Comparison of ENCODE assay signal across 21 mouse cellular contexts in the genomic region with DNA sequence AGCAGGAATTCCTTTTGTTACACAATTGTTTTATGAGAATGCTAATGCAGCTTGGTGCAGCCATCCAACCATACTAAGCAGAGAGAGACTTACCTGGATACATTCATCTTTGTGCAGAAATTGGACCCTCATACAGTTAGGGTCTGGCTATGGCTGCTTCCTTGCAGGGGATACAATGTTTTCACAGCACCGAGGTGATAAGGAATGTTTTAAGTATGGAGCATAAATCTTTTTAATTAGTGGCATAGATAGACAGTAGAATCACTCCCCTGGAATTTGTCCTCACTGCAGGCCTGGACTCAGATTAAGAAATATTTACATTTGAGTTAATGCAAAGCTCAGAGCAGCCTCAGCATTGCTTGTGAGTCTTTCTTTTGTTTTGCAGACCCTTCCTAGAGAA.
"Had no signal": no experiment of that assay in that cellular context is flagged by ENCODE, and none has a peak within 500 bp of the region (broad histone marks: within the 10 kb centered on the region; RNA-seq: fewer than 3 reads in every experiment).

No protein-coding gene starts in this region.

- H3K9me3 ChIP-seq: heart, embryonic 10.5 days; heart, embryonic 12.5 days; hindbrain, embryonic 13.5 days; hindbrain, embryonic 15.5 days; limb, embryonic 13.5 days; limb, embryonic 15.5 days; liver, embryonic 12.5 days had no signal

- H3K36me3 ChIP-seq: heart, embryonic 10.5 days; heart, embryonic 12.5 days; hindbrain, embryonic 13.5 days; hindbrain, embryonic 15.5 days; limb, embryonic 13.5 days; limb, embryonic 15.5 days; liver, embryonic 12.5 days had no signal

- H3K27ac ChIP-seq: heart, embryonic 10.5 days; hindbrain, embryonic 13.5 days; hindbrain, embryonic 15.5 days; hindbrain, postnatal 0 days; limb, embryonic 13.5 days; limb, embryonic 15.5 days; liver, embryonic 12.5 days; liver, embryonic 14.5 days had no signal

- H3K27me3 ChIP-seq: heart, embryonic 12.5 days; hindbrain, embryonic 13.5 days; hindbrain, embryonic 15.5 days; limb, embryonic 13.5 days; limb, embryonic 15.5 days; liver, embryonic 12.5 days had no signal

- ATAC-seq: hindbrain, postnatal 0 days; intestine, embryonic 16.5 days; liver, embryonic 12.5 days had no signal

- H3K4me1 ChIP-seq: heart, embryonic 10.5 days; heart, embryonic 12.5 days; hindbrain, embryonic 13.5 days; hindbrain, embryonic 15.5 days; limb, embryonic 13.5 days; limb, embryonic 15.5 days; liver, embryonic 12.5 days had no signal

- H3K4me3 ChIP-seq: heart, embryonic 10.5 days; heart, embryonic 12.5 days; hindbrain, embryonic 13.5 days; hindbrain, embryonic 15.5 days; limb, embryonic 13.5 days; limb, embryonic 15.5 days; liver, embryonic 12.5 days had no signal

- DNase-seq: gastrocnemius, postnatal 14 days; gastrocnemius, postnatal 36 days; heart, adult 18-20 months; heart, postnatal 10 days; kidney, adult 18-20 months; kidney, adult 8-10 months; kidney, postnatal 14 days; kidney, postnatal 36 days; layer of hippocampus, adult 9-11 months; layer of hippocampus, postnatal 36 days; left cerebral cortex, postnatal 4 days had no signal

- H3K9ac ChIP-seq: heart, embryonic 12.5 days; hindbrain, embryonic 13.5 days; hindbrain, embryonic 15.5 days; limb, embryonic 13.5 days; limb, embryonic 15.5 days; liver, embryonic 12.5 days; liver, embryonic 14.5 days had no signal

- H3K4me2 ChIP-seq: heart, embryonic 12.5 days; hindbrain, embryonic 13.5 days; hindbrain, embryonic 15.5 days; limb, embryonic 13.5 days; limb, embryonic 15.5 days; liver, embryonic 12.5 days had no signal
